Mouse (Mus musculus) left cerebral cortex, postnatal 10 days (tissue): Measurements from ENCODE around the gene Pms2. TPM values are rescaled to one million over a fixed set of nuclear protein-coding genes. Genes with fewer than 3 reads are reported as not detected.
A peak's percentile ranks its signal among the peaks of the same experiment; 100 is the strongest.

Experiments used
- DNase-seq, 2 experiments: peaks; one replicate each; pipeline ENCODE4 v3.0.0; 2021 to 2022; ENCODE audit warnings: low spot score in 2 of 2, mixed read lengths in 1 of 2; ENCODE audit errors: extremely low spot score in 1 of 2
- intact Hi-C: fragments of 180-260 bp; cut with DNase I; formaldehyde crosslinking; loops from one replicate; pipeline ENCODE4 v1.15.1; 2025
- total RNA-seq, 2 experiments: library from RNA; stranded (reverse); gene quantifications; 2 replicates each; pipeline ENCODE4 v1.2.3; 2021

Gene Pms2
- total RNA-seq, 2 experiments from 2014 or later, result 20.5 to 21.0 TPM

- DNase-seq, result peak in 1 of 2 experiments; percentile 30
- intact Hi-C loops, result loop anchor here (5.0 kb wide), 1 partner anchor 40 kb away; no protein-coding TSS in a partner anchor
Measured at GRCm38 (mm10) chr5:143976726-143977431, 67.1 kb downstream of the Pms2 start.

DNA sequence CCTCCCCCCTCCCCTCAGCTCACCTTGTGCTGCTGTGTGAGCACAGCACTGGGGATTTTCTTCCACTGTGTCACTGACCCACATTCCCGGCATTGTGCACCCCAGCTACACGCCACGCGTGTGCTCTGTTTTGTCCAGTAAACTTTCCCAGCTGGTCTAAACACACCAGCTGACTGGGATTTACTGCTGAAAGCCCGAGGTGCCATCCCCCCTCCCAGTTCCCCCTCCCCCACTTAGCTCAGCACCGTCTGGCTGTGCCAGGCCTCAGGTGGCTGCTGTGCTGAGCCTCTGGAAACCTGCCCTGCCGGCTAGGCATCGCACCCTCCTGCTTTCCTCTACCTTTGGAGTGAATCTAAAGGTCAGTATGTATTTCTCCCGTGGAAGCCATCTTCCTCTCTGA lies 71.1 kb downstream of the Pms2 start:
- no peak for DNase-seq
- intact Hi-C loops, result no loop called here

DNA sequence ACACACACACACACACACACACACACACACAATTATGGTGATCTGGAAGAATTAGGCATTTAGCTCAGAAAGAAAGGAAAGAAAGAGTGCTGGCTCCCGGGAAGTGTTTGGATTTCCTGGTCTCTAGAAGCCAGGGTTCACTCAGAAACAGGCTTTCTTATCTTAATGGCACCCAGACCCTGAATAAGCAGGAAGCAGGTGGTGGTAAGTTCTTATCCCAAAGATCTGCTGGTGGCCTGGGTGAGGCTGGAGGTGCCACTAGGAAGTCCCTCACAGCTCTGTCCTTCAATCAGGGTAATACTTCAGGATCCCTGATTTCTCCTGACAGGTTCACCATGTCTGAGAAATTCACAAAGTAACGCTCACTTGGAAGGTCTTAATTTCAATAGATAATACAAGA lies 72.6 kb downstream of the Pms2 start:
- no peak for DNase-seq
- intact Hi-C loops, result no loop called here

Other genes with a start within 250 kb of the Pms2 start
- gene Usp42, start 177.7 kb upstream of the Pms2 start, total RNA-seq, result 10 to 100 TPM; 26.7 to 28.9 TPM
- 10 to 100 TPM; 46.3 to 46.6 TPM for gene Eif2ak1, start 92.2 kb upstream of the Pms2 start, total RNA-seq
- gene Ankrd61, start 12.3 kb upstream of the Pms2 start, total RNA-seq, result under 1 TPM; 0.20 to 0.26 TPM
- gene Aimp2, start 117 bp upstream of the Pms2 start, total RNA-seq, result 10 to 100 TPM; 47.9 to 50.3 TPM
- 1 to 10 TPM; 1.8 to 2.2 TPM for gene Gm42421, start 18.2 kb downstream of the Pms2 start, total RNA-seq
- gene Rsph10b, start 23.1 kb downstream of the Pms2 start, total RNA-seq, result 1 to 10 TPM; 5.5 to 7.7 TPM
- gene Ccz1, start 104.9 kb downstream of the Pms2 start, total RNA-seq, result 10 to 100 TPM; 54.1 to 54.5 TPM
- 1 to 10 TPM; 2.3 TPM for gene Ocm, start 116.7 kb downstream of the Pms2 start, total RNA-seq
- 100 to 1,000 TPM; 120 to 129 TPM for gene Lmtk2, start 190.5 kb downstream of the Pms2 start, total RNA-seq